Mouse (Mus musculus): ENCODE results near the gene Slc16a11. TPM values are rescaled to one million over a fixed set of nuclear protein-coding genes. Genes with fewer than 3 reads are reported as not detected.

Slc16a11 gene
- polyA plus RNA-seq, 1 experiment from 2014 or later, result 1.2 TPM

- H3K9me3 ChIP-seq (ENCODE audit: control insufficient read depth, low read length), result no peaks in the 10 kb centered on the region
- no peak overlapping the region for H3K9ac ChIP-seq (ENCODE audit: low read length)
- WGBS, result 62% methylated on average over 5 of the region's 5 CpGs
- peaks cover 35% of the 10 kb centered on the region for H3K4me1 ChIP-seq (replicated peaks; ENCODE audit: control insufficient read depth, insufficient read depth, low read length)
- H3K4me2 ChIP-seq (ENCODE audit: low read length), result no peak overlapping the region
- ATAC-seq (replicated peaks; ENCODE audit: low FRiP score, low TSS enrichment, low read depth) (no peak), DNase-seq (ENCODE audit: low spot score) (no peak)
- no peak overlapping the region for H3K4me3 ChIP-seq (ENCODE audit: low read depth, low read length)
- no peak overlapping the region for H3K27ac ChIP-seq (ENCODE audit: low read depth)
- H3K27me3 ChIP-seq (replicated peaks; ENCODE audit: control insufficient read depth, insufficient read depth, low read length), result peaks cover 12% of the 10 kb centered on the region
- peaks cover 16% of the 10 kb centered on the region for H3K36me3 ChIP-seq (ENCODE audit: control insufficient read depth, insufficient read depth, low read length)
Measured at GRCm38 (mm10) chr11:70234037-70234436, 21.5 kb downstream of the Slc16a11 start.

DNA sequence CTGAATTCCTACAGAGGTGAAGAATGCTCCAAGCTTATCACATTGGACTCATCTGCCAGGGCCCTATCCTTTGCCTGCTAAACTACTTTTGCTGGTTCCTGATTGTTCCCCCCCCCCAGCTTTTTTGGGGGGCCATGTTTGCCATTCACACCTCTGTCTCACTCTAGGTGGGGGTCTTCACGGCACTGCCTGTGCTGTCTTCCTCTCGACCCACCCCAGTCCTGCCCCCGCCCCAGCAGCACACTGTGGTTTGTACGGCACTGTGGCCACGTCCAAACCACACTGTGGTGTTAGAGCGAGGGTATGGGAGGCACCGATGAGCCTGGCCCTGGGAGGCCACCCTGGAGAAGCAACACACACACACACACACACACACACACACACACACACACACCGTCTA, 21.9 kb downstream of the Slc16a11 start:
- Histone ChIP-seq H3K4me2 (ENCODE audit: low read length) (no peak overlapping the region), H3K27ac (ENCODE audit: low read depth) (no peak overlapping the region), H3K9ac (ENCODE audit: low read length) (no peak overlapping the region), H3K36me3 (ENCODE audit: control insufficient read depth, insufficient read depth, low read length) (peaks cover 16% of the 10 kb centered on the region), H3K4me1 (replicated peaks; ENCODE audit: control insufficient read depth, insufficient read depth, low read length) (peaks cover 33% of the 10 kb centered on the region), H3K9me3 (ENCODE audit: control insufficient read depth, low read length) (no peaks in the 10 kb centered on the region), H3K4me3 (ENCODE audit: low read depth, low read length) (no peak overlapping the region), H3K27me3 (replicated peaks; ENCODE audit: control insufficient read depth, insufficient read depth, low read length) (peaks cover 7% of the 10 kb centered on the region)
- no peak for ATAC-seq (replicated peaks; ENCODE audit: low FRiP score, low TSS enrichment, low read depth)
- 89% methylated on average over 8 of the region's 8 CpGs for WGBS
- DNase-seq (ENCODE audit: low spot score), result no peak

- no peak overlapping the region for H3K9ac ChIP-seq (ENCODE audit: low read length)
- ATAC-seq (replicated peaks; ENCODE audit: low FRiP score, low TSS enrichment, low read depth) (no peak), DNase-seq (ENCODE audit: low spot score) (no peak)
- no peak overlapping the region for H3K4me3 ChIP-seq (ENCODE audit: low read depth, low read length)
- no peak overlapping the region for H3K27ac ChIP-seq (ENCODE audit: low read depth)
- H3K9me3 ChIP-seq (ENCODE audit: control insufficient read depth, low read length), result no peaks in the 10 kb centered on the region
- H3K4me1 ChIP-seq (replicated peaks; ENCODE audit: control insufficient read depth, insufficient read depth, low read length), result peaks cover 30% of the 10 kb centered on the region
- no peaks in the 10 kb centered on the region for H3K27me3 ChIP-seq (replicated peaks; ENCODE audit: control insufficient read depth, insufficient read depth, low read length)
- WGBS, result 89% methylated on average over 12 of the region's 12 CpGs
- H3K4me2 ChIP-seq (ENCODE audit: low read length), result no peak overlapping the region
- H3K36me3 ChIP-seq (ENCODE audit: control insufficient read depth, insufficient read depth, low read length), result peaks cover 16% of the 10 kb centered on the region
Measured at GRCm38 (mm10) chr11:70235254-70235900, 22.8 kb downstream of the Slc16a11 start.

GRCm38 (mm10) chr11:70236717-70237116, 24.2 kb downstream of the Slc16a11 start:
- peak overlapping the region; percentile 83 for H3K9ac ChIP-seq (ENCODE audit: low read length)
- peaks cover 31% of the 10 kb centered on the region for H3K4me1 ChIP-seq (replicated peaks; ENCODE audit: control insufficient read depth, insufficient read depth, low read length)
- DNase-seq (ENCODE audit: low spot score) (no peak), ATAC-seq (replicated peaks; ENCODE audit: low FRiP score, low TSS enrichment, low read depth) (no peak)
- H3K36me3 ChIP-seq (ENCODE audit: control insufficient read depth, insufficient read depth, low read length), result peaks cover 16% of the 10 kb centered on the region
- H3K4me2 ChIP-seq (ENCODE audit: low read length), result peak overlapping the region; percentile 99
- peak overlapping the region; percentile 88 for H3K27ac ChIP-seq (ENCODE audit: low read depth)
- peak overlapping the region; percentile 99 for H3K4me3 ChIP-seq (ENCODE audit: low read depth, low read length)
- 30% methylated on average over 7 of the region's 7 CpGs for WGBS
- H3K27me3 ChIP-seq (replicated peaks; ENCODE audit: control insufficient read depth, insufficient read depth, low read length), result no peaks in the 10 kb centered on the region
- H3K9me3 ChIP-seq (ENCODE audit: control insufficient read depth, low read length), result no peaks in the 10 kb centered on the region

- peak within 1 kb of the TSS; percentile 99 for H3K4me2 ChIP-seq (ENCODE audit: low read length)
- peak; percentile 93 for ATAC-seq (replicated peaks; ENCODE audit: low FRiP score, low TSS enrichment, low read depth)
- H3K9ac ChIP-seq (ENCODE audit: low read length), result peak within 1 kb of the TSS; percentile 83
- H3K27me3 ChIP-seq (replicated peaks; ENCODE audit: control insufficient read depth, insufficient read depth, low read length), result no peaks in the 10 kb centered on the region
- H3K27ac ChIP-seq (ENCODE audit: low read depth), result peak within 1 kb of the TSS; percentile 88
- no peaks in the 10 kb centered on the region for H3K9me3 ChIP-seq (ENCODE audit: control insufficient read depth, low read length)
- H3K36me3 ChIP-seq (ENCODE audit: control insufficient read depth, insufficient read depth, low read length), result peaks cover 16% of the 10 kb centered on the region
- under 1% methylated on average over 70 of the region's 70 CpGs for WGBS
- H3K4me1 ChIP-seq (replicated peaks; ENCODE audit: control insufficient read depth, insufficient read depth, low read length), result peaks cover 27% of the 10 kb centered on the region
- DNase-seq (ENCODE audit: low spot score), result peak; percentile 98
- peak within 1 kb of the TSS; percentile 99 for H3K4me3 ChIP-seq (ENCODE audit: low read depth, low read length)
Measured at GRCm38 (mm10) chr11:70237457-70238167, 25.1 kb downstream of the Slc16a11 start, which contains the start of gene 0610010K14Rik. Gene 0610010K14Rik, minus strand, starts transcription at chr11:70237914.

GRCm38 (mm10) chr11:70238591-70239440, 26.3 kb downstream of the Slc16a11 start:
- no peaks in the 10 kb centered on the region for H3K9me3 ChIP-seq (ENCODE audit: control insufficient read depth, low read length)
- DNase-seq (ENCODE audit: low spot score), result peak; percentile 60
- WGBS, result 14% methylated on average over 23 of the region's 23 CpGs
- ATAC-seq (replicated peaks; ENCODE audit: low FRiP score, low TSS enrichment, low read depth), result no peak
- H3K36me3 ChIP-seq (ENCODE audit: control insufficient read depth, insufficient read depth, low read length), result peaks cover 16% of the 10 kb centered on the region
- H3K4me1 ChIP-seq (replicated peaks; ENCODE audit: control insufficient read depth, insufficient read depth, low read length), result peaks cover 23% of the 10 kb centered on the region
- peak overlapping the region; percentile 99 for H3K4me2 ChIP-seq (ENCODE audit: low read length)
- peak overlapping the region; percentile 99 for H3K4me3 ChIP-seq (ENCODE audit: low read depth, low read length)
- peak overlapping the region; percentile 88; the same call in 1 of the 2 replicates for H3K27ac ChIP-seq (ENCODE audit: low read depth)
- H3K27me3 ChIP-seq (replicated peaks; ENCODE audit: control insufficient read depth, insufficient read depth, low read length), result no peaks in the 10 kb centered on the region
- H3K9ac ChIP-seq (ENCODE audit: low read length), result peak overlapping the region; percentile 83

GRCm38 (mm10) chr11:70239541-70240279, 27.2 kb downstream of the Slc16a11 start, which contains the start of the genes Gm21988 and Rnasek:
Gene Gm21988, minus strand, starts transcription at chr11:70239830.
Gene Rnasek, minus strand, starts transcription at chr11:70239842.
- Histone ChIP-seq H3K4me3 (ENCODE audit: low read depth, low read length) (peak within 1 kb of the TSS; percentile 99), H3K4me1 (replicated peaks; ENCODE audit: control insufficient read depth, insufficient read depth, low read length) (peaks cover 23% of the 10 kb centered on the region), H3K9me3 (ENCODE audit: control insufficient read depth, low read length) (no peaks in the 10 kb centered on the region), H3K9ac (ENCODE audit: low read length) (peak within 1 kb of the TSS; percentile 83), H3K4me2 (ENCODE audit: low read length) (peak within 1 kb of the TSS; percentile 99), H3K36me3 (ENCODE audit: control insufficient read depth, insufficient read depth, low read length) (peaks cover 12% of the 10 kb centered on the region), H3K27me3 (replicated peaks; ENCODE audit: control insufficient read depth, insufficient read depth, low read length) (no peaks in the 10 kb centered on the region), H3K27ac (ENCODE audit: low read depth) (peak within 1 kb of the TSS; percentile 86)
- ATAC-seq (replicated peaks; ENCODE audit: low FRiP score, low TSS enrichment, low read depth) (peak; percentile 54), DNase-seq (ENCODE audit: low spot score) (peak; percentile 98)
- WGBS, result 0% methylated on average over 30 of the region's 35 CpGs

DNA sequence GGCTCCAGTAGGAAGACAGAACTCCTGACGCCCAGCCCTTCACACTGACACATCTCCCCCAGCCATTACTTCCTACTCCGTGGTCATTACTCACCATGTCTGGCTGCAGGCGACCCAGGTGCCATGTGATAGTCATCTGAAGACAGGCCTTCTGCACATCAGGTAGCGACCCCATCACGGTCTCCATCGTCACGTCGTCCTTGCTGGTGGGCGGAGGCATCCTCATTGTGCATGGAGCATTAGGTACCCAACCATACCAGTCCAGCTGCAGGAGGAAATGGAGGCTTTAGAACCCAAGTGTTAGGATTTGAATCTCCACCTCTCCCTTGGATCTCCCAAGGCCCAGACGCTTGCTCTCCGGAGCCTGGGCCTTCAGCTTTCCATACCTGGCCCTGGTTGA, 30.0 kb downstream of the Slc16a11 start:
- ATAC-seq (replicated peaks; ENCODE audit: low FRiP score, low TSS enrichment, low read depth) (no peak), DNase-seq (ENCODE audit: low spot score) (no peak)
- 70% methylated on average over 11 of the region's 11 CpGs for WGBS
- Histone ChIP-seq H3K4me2 (ENCODE audit: low read length) (no peak overlapping the region), H3K27me3 (replicated peaks; ENCODE audit: control insufficient read depth, insufficient read depth, low read length) (0 out of 2 replicates have a peak, but pooled peaks cover under 1% of the 10 kb centered on the region), H3K36me3 (ENCODE audit: control insufficient read depth, insufficient read depth, low read length) (no peaks in the 10 kb centered on the region), H3K9me3 (ENCODE audit: control insufficient read depth, low read length) (no peaks in the 10 kb centered on the region), H3K9ac (ENCODE audit: low read length) (no peak overlapping the region), H3K27ac (ENCODE audit: low read depth) (no peak overlapping the region), H3K4me1 (replicated peaks; ENCODE audit: control insufficient read depth, insufficient read depth, low read length) (peaks cover 15% of the 10 kb centered on the region), H3K4me3 (ENCODE audit: low read depth, low read length) (no peak overlapping the region)
